In the genomic region with DNA sequence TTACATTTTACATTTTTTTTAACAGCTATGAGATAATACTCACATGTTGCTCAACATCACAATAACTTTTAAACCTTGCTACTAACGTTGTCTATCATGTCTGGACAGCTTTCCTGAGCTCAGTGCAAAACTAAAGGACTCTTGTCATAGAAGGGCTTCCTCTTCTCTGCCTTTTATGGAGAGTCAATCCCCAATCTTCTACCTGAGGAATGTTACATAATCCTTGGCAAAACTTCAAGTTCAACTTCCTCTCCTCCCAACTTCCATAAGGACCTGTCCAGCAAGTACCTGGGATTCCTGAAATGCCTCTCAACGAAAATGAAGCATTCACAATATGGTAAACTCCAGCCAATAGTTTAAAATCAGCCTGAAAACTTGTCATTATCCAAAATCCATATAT, we compare ENCODE assay signal across 27 mouse cellular contexts.
DNase-seq lines count a peak whose midpoint lies in the region; ATAC-seq lines count a peak whose summit lies in the region.
"Had no signal": no experiment of that assay in that cellular context is flagged by ENCODE, and none has a peak within 500 bp of the region (broad histone marks: within the 10 kb centered on the region; RNA-seq: fewer than 3 reads in every experiment).

No protein-coding gene starts in this region.

- ATAC-seq in lung, embryonic 15.5 days (ENCODE audit: borderline replicate concordance, extremely low read depth, low FRiP score, low TSS enrichment), result no peak
- no peak for ATAC-seq in midbrain, embryonic 11.5 days (ENCODE audit: low FRiP score)
- ATAC-seq: forebrain, embryonic 13.5 days; forebrain, embryonic 16.5 days; Patski had no signal

- H3K9ac ChIP-seq in lung, embryonic 15.5 days, result no peak overlapping the region
- H3K9ac ChIP-seq in midbrain, embryonic 11.5 days (ENCODE audit: low read length), result no peak overlapping the region
- H3K9ac ChIP-seq: forebrain, embryonic 13.5 days; heart, embryonic 12.5 days; heart, embryonic 15.5 days; hindbrain, embryonic 13.5 days had no signal

- H3K4me3 ChIP-seq in lung, embryonic 15.5 days, result no peak overlapping the region
- no peak overlapping the region for H3K4me3 ChIP-seq in midbrain, embryonic 11.5 days (ENCODE audit: low read depth, low read length)
- H3K4me3 ChIP-seq: forebrain, embryonic 10.5 days; forebrain, embryonic 13.5 days; heart, embryonic 12.5 days; heart, embryonic 15.5 days; hindbrain, embryonic 10.5 days; hindbrain, embryonic 13.5 days had no signal

- H3K36me3 ChIP-seq in lung, embryonic 15.5 days, result no peaks in the 10 kb centered on the region
- no peaks in the 10 kb centered on the region for H3K36me3 ChIP-seq in midbrain, embryonic 11.5 days (ENCODE audit: control insufficient read depth, insufficient read depth, low read length)
- H3K36me3 ChIP-seq: forebrain, embryonic 10.5 days; G1E; heart, embryonic 12.5 days; heart, embryonic 15.5 days; hindbrain, embryonic 10.5 days; hindbrain, embryonic 13.5 days had no signal

- 39% methylated on average over 2 of the region's 2 CpGs for WGBS in lung, embryonic 15.5 days
- 76% methylated on average over 2 of the region's 2 CpGs for WGBS in midbrain, embryonic 11.5 days

- H3K4me2 ChIP-seq in lung, embryonic 15.5 days, result no peak overlapping the region
- H3K4me2 ChIP-seq in midbrain, embryonic 11.5 days, result no peak overlapping the region
- H3K4me2 ChIP-seq: forebrain, embryonic 13.5 days; heart, embryonic 12.5 days; heart, embryonic 15.5 days; hindbrain, embryonic 13.5 days had no signal

- H3K27ac ChIP-seq in lung, embryonic 15.5 days, result 0 out of 2 replicates have a peak overlapping the region, but pooled peaks have one; percentile 11
- no peak overlapping the region for H3K27ac ChIP-seq in midbrain, embryonic 11.5 days (ENCODE audit: low read depth, low read length)
- H3K27ac ChIP-seq: forebrain, embryonic 10.5 days; forebrain, embryonic 13.5 days; heart, embryonic 15.5 days; hindbrain, embryonic 10.5 days; hindbrain, embryonic 13.5 days had no signal

- no peaks in the 10 kb centered on the region for H3K9me3 ChIP-seq in lung, embryonic 15.5 days
- no peaks in the 10 kb centered on the region for H3K9me3 ChIP-seq in midbrain, embryonic 11.5 days (ENCODE audit: control insufficient read depth, low read length)
- H3K9me3 ChIP-seq: forebrain, embryonic 10.5 days; forebrain, embryonic 13.5 days; G1E; heart, embryonic 12.5 days; heart, embryonic 15.5 days; hindbrain, embryonic 10.5 days; hindbrain, embryonic 13.5 days had no signal

- no peaks in the 10 kb centered on the region for H3K4me1 ChIP-seq in lung, embryonic 15.5 days
- no peaks in the 10 kb centered on the region for H3K4me1 ChIP-seq in midbrain, embryonic 11.5 days (ENCODE audit: control insufficient read depth, insufficient read depth, low read length)
- H3K4me1 ChIP-seq: forebrain, embryonic 10.5 days; forebrain, embryonic 13.5 days; heart, embryonic 12.5 days; heart, embryonic 15.5 days; hindbrain, embryonic 10.5 days; hindbrain, embryonic 13.5 days had no signal

- DNase-seq in kidney, adult 9 months, result peak; percentile 18
- no peak for DNase-seq in kidney, postnatal 36 days
- DNase-seq in lung, postnatal 14 days, result no peak
- DNase-seq in lung, postnatal 10 days, result peak; percentile 3
- DNase-seq in midbrain, embryonic 11.5 days (ENCODE audit: low spot score, missing footprints), result no peak
- DNase-seq in gastrocnemius, adult 18-20 months (ENCODE audit: low spot score), result no peak
- DNase-seq: adrenal gland, postnatal 10 days; adrenal gland, postnatal 36 days; B cell, adult 2 months; cerebellum, adult 18-20 months; cerebellum, adult 9-10 months; cerebellum, postnatal 14 days; gastrocnemius, postnatal 25 days; heart, adult 18-20 months; heart, postnatal 10 days; heart, postnatal 36 days had no signal

- no peaks in the 10 kb centered on the region for H3K27me3 ChIP-seq in lung, embryonic 15.5 days
- H3K27me3 ChIP-seq in midbrain, embryonic 11.5 days (ENCODE audit: control insufficient read depth, insufficient read depth, low read length), result no peaks in the 10 kb centered on the region
- H3K27me3 ChIP-seq: CH12.LX; forebrain, embryonic 13.5 days; heart, embryonic 12.5 days; heart, embryonic 15.5 days; hindbrain, embryonic 13.5 days; Patski had no signal

Comparison
In these comparisons a context has a peak if more than half of its experiments do, and no peak if none do; other contexts are left out.
1. DNase-seq: peak in kidney, adult 9 months (single experiment) and lung, postnatal 10 days (single experiment); none in kidney, postnatal 36 days (0 of 2), lung, postnatal 14 days (single experiment), midbrain, embryonic 11.5 days (single experiment) and gastrocnemius, adult 18-20 months (single experiment).